Comparison of ENCODE assay signal across 9 mouse cellular contexts in genomic region chr1:193160317-193161032, GRCm38 (mm10). TPM values are rescaled to one million over a fixed set of nuclear protein-coding genes. Genes with fewer than 3 reads are reported as not detected.
A peak's percentile ranks its signal among the peaks of the same experiment; 100 is the strongest.
DNase-seq lines count a peak whose midpoint lies in the region; ATAC-seq lines count a peak whose summit lies in the region.
"Had no signal": no experiment of that assay in that cellular context is flagged by ENCODE, and none has a peak within 500 bp of the region (broad histone marks: within the 10 kb centered on the region; RNA-seq: fewer than 3 reads in every experiment).

No protein-coding gene starts in this region.

- 0 out of 2 replicates have a peak, but pooled peaks cover 1% of the 10 kb centered on the region for H3K27me3 ChIP-seq in heart, embryonic 11.5 days (ENCODE audit: control insufficient read depth, insufficient read depth, low read length)
- H3K27me3 ChIP-seq in kidney, embryonic 15.5 days, result peaks cover 3% of the 10 kb centered on the region; the same call in 1 of the 2 replicates

- H3K36me3 ChIP-seq in heart, embryonic 11.5 days (ENCODE audit: control insufficient read depth, insufficient read depth, low read length), result no peaks in the 10 kb centered on the region
- H3K36me3 ChIP-seq in kidney, embryonic 15.5 days, result no peaks in the 10 kb centered on the region

- H3K9ac ChIP-seq in heart, embryonic 11.5 days (ENCODE audit: low read depth, low read length), result peak overlapping the region; percentile 54
- H3K9ac ChIP-seq in kidney, embryonic 15.5 days, result no peak overlapping the region

- no peak for ATAC-seq in cerebellum, adult (ENCODE audit: insufficient number of reproducible peaks, low FRiP score, low TSS enrichment)
- peak; percentile 58 for ATAC-seq in heart, embryonic 11.5 days (replicated peaks; ENCODE audit: insufficient number of reproducible peaks, low FRiP score, low TSS enrichment)
- ATAC-seq in kidney, embryonic 15.5 days (replicated peaks; ENCODE audit: low FRiP score), result peak; percentile 79

- 12% methylated on average over 18 of the region's 18 CpGs for WGBS in heart, embryonic 11.5 days (ENCODE audit: insufficient replicate concordance)
- 15% methylated on average over 18 of the region's 18 CpGs for WGBS in kidney, embryonic 15.5 days

- peak overlapping the region; percentile 61 for H3K4me2 ChIP-seq in heart, embryonic 11.5 days
- H3K4me2 ChIP-seq in kidney, embryonic 15.5 days, result peak overlapping the region; percentile 56

- DNase-seq in cerebellum, postnatal 10 days, result peak; percentile 18 to 32
- DNase-seq in embryo, embryonic 10.5 days (ENCODE audit: low spot score), result peak; percentile 77
- peak; percentile 71 for DNase-seq in lung, postnatal 14 days
- DNase-seq in retina, postnatal 1 day, result peak; percentile 62
- DNase-seq in left cerebral cortex, postnatal 36 days (ENCODE audit: low spot score in 2 of 2), result no peak

- intact Hi-C loops in left cerebral cortex, postnatal 36 days (cut with DNase I), result no loop called here

- peak overlapping the region; percentile 32 for H3K4me3 ChIP-seq in heart, embryonic 11.5 days (ENCODE audit: low read depth, low read length)
- H3K4me3 ChIP-seq in kidney, embryonic 15.5 days (replicated peaks), result peak overlapping the region; percentile 31

- H3K27ac ChIP-seq in heart, embryonic 11.5 days (ENCODE audit: low read depth, low read length), result no peak overlapping the region
- H3K27ac ChIP-seq in kidney, embryonic 15.5 days, result no peak overlapping the region
- H3K27ac ChIP-seq: macrophage had no signal

- peaks cover 5% of the 10 kb centered on the region; the same call in 1 of the 2 replicates for H3K4me1 ChIP-seq in heart, embryonic 11.5 days (ENCODE audit: control insufficient read depth, insufficient read depth, low read length)
- H3K4me1 ChIP-seq in kidney, embryonic 15.5 days, result peaks cover 18% of the 10 kb centered on the region

- no peaks in the 10 kb centered on the region for H3K9me3 ChIP-seq in heart, embryonic 11.5 days (replicated peaks; ENCODE audit: control insufficient read depth, low read length)
- H3K9me3 ChIP-seq in kidney, embryonic 15.5 days (replicated peaks), result no peaks in the 10 kb centered on the region

RNA-seq across cellular contexts. Expression of gene A130010J15Rik, which starts 7.4 kb away (rescaled TPM):
- polyA plus RNA-seq in heart, embryonic 11.5 days (2014; fragmentation: Nextera tagmentation; extraction: Ambion mirVana), result 11.9 and 14.2 TPM in 2 replicates
- polyA plus RNA-seq in kidney, embryonic 15.5 days (2015; fragmentation: Nextera tagmentation; extraction: Ambion mirVana), result 14.2 and 16.3 TPM in 2 replicates
- total RNA-seq in left cerebral cortex, postnatal 36 days (2021), result 1 to 10 TPM; 2.6 to 3.2 TPM

RNA-seq across cellular contexts. Expression of gene Irf6, which starts 7.6 kb away (rescaled TPM):
- 3.2 and 3.6 TPM in 2 replicates for polyA plus RNA-seq in heart, embryonic 11.5 days (2014; fragmentation: Nextera tagmentation; extraction: Ambion mirVana)
- polyA plus RNA-seq in kidney, embryonic 15.5 days (2015; fragmentation: Nextera tagmentation; extraction: Ambion mirVana), result 13.3 and 14.0 TPM in 2 replicates
- total RNA-seq in left cerebral cortex, postnatal 36 days (2021), result 1 to 10 TPM in 1 of 2 experiments, under 1 TPM in 1; 0.99 to 1.7 TPM
- polyA plus RNA-seq: macrophage had no signal

RNA-seq across cellular contexts. Expression of gene Diexf, which starts 30.4 kb away (rescaled TPM):
- polyA plus RNA-seq in heart, embryonic 11.5 days (2014; fragmentation: Nextera tagmentation; extraction: Ambion mirVana), result 5.6 and 6.9 TPM in 2 replicates
- polyA plus RNA-seq in kidney, embryonic 15.5 days (2015; fragmentation: Nextera tagmentation; extraction: Ambion mirVana), result 9.2 and 9.9 TPM in 2 replicates
- 10 to 100 TPM; 14.3 to 20.4 TPM for total RNA-seq in left cerebral cortex, postnatal 36 days (2021)

RNA-seq across cellular contexts. Expression of gene Traf3ip3, which starts 41.0 kb away (rescaled TPM):
- polyA plus RNA-seq in heart, embryonic 11.5 days (2014; fragmentation: Nextera tagmentation; extraction: Ambion mirVana), result 2.0 and 2.1 TPM in 2 replicates
- polyA plus RNA-seq in kidney, embryonic 15.5 days (2015; fragmentation: Nextera tagmentation; extraction: Ambion mirVana), result 3.5 and 4.3 TPM in 2 replicates
- 1 to 10 TPM; 1.6 to 2.0 TPM for total RNA-seq in left cerebral cortex, postnatal 36 days (2021)

RNA-seq across cellular contexts. Expression of gene Lamb3, which starts 47.0 kb away (rescaled TPM):
- polyA plus RNA-seq in heart, embryonic 11.5 days (2014; fragmentation: Nextera tagmentation; extraction: Ambion mirVana), result 0.64 and 1.2 TPM in 2 replicates
- polyA plus RNA-seq in kidney, embryonic 15.5 days (2015; fragmentation: Nextera tagmentation; extraction: Ambion mirVana), result 1.2 and 1.6 TPM in 2 replicates
- 1 to 10 TPM in 1 of 2 experiments, under 1 TPM in 1; 0.89 to 1.6 TPM for total RNA-seq in left cerebral cortex, postnatal 36 days (2021)
- polyA plus RNA-seq: macrophage had no signal

Comparison
In these comparisons a context has a peak if more than half of its experiments do, and no peak if none do; other contexts are left out.
1. DNase-seq: peak in cerebellum, postnatal 10 days (2 of 2), embryo, embryonic 10.5 days (single experiment), lung, postnatal 14 days (single experiment) and retina, postnatal 1 day (single experiment); none in left cerebral cortex, postnatal 36 days (0 of 2).